Mouse (Mus musculus) CH12.LX (cell line): Measurements from ENCODE around the gene Smim23. TPM values are rescaled to one million over a fixed set of nuclear protein-coding genes. Genes with fewer than 3 reads are reported as not detected.

Experiments used
- DNase-seq: peaks from one replicate; pipeline ENCODE4 v3.0.0-alpha.2; 2013; ENCODE audit errors: extremely low read depth
- H3K27ac ChIP-seq: 2 replicates; pipeline ENCODE4 v1.5.1; 2012; ENCODE audit warnings: low read depth, mild to moderate bottlenecking, control low read depth, moderate library complexity; ENCODE audit not compliant: insufficient read depth
- H3K27me3 ChIP-seq: replicated peaks from 2 replicates; pipeline ENCODE3; 2012; ENCODE audit warnings: inconsistent platforms
- H3K36me3 ChIP-seq, 2 experiments: replicated peaks in 1 of 2; 2 replicates each; pipeline versions ENCODE3 to v1.6.1; 2012; ENCODE audit warnings: inconsistent platforms in 1 of 2, low read length in 1 of 2, mild to moderate bottlenecking in 1 of 2, mixed read lengths in 1 of 2, moderate library complexity in 1 of 2; ENCODE audit not compliant: control insufficient read depth in 1 of 2, insufficient read depth in 1 of 2
- H3K4me1 ChIP-seq, 2 experiments: 2 replicates each; pipeline ENCODE4 v1.6.1; 2012; ENCODE audit warnings: inconsistent platforms in 1 of 2, moderate library complexity in 1 of 2; ENCODE audit not compliant: insufficient read depth in 2 of 2, control insufficient read depth in 1 of 2
- H3K4me2 ChIP-seq: 2 replicates; pipeline ENCODE4 v1.6.1; 2012; ENCODE audit warnings: low read depth, mild to moderate bottlenecking, control low read depth; ENCODE audit not compliant: poor library complexity, insufficient read depth, severe bottlenecking
- H3K4me3 ChIP-seq, 3 experiments: fragments of 150-350 bp in 1 of 3; sonication (generic) in 1 of 3; replicated peaks in 1 of 3; 2 replicates each; pipeline versions ENCODE3 to v1.5.1; 2011 to 2012; ENCODE audit warnings: low read depth in 2 of 3, low read length in 2 of 3, mild to moderate bottlenecking in 2 of 3, moderate library complexity in 2 of 3, control low read depth in 1 of 3, improper control_type of control experiment in 1 of 3, inconsistent platforms in 1 of 3, mixed read lengths in 1 of 3; ENCODE audit not compliant: poor library complexity in 1 of 3
- H3K79me2 ChIP-seq: replicated peaks from 2 replicates; pipeline ENCODE4 v1.6.1; 2012; ENCODE audit warnings: mild to moderate bottlenecking, moderate library complexity; ENCODE audit not compliant: control insufficient read depth, poor library complexity, insufficient read depth, severe bottlenecking; ENCODE audit errors: extremely low read depth
- H3K9ac ChIP-seq: 2 replicates; pipeline ENCODE4 v1.6.1; 2012; ENCODE audit warnings: low read depth, mild to moderate bottlenecking, control low read depth, moderate library complexity; ENCODE audit not compliant: insufficient read depth
- H3K9me3 ChIP-seq: replicated peaks from 2 replicates; pipeline ENCODE3; 2012; ENCODE audit warnings: low read length, inconsistent platforms, mixed read lengths
- BHLHE40 ChIP-seq: IDR thresholded peaks from 2 replicates; pipeline ENCODE4 v1.6.1; 2011; ENCODE audit warnings: mild to moderate bottlenecking, low read depth, low read length, improper control_type of control experiment
- CHD1 ChIP-seq: IDR thresholded peaks from 2 replicates; pipeline ENCODE4 v1.6.1; 2012; ENCODE audit warnings: low read depth, low read length, improper control_type of control experiment, inconsistent platforms
- CHD2 ChIP-seq: IDR thresholded peaks from 2 replicates; pipeline ENCODE4 v1.6.1; 2011; ENCODE audit warnings: low read length, improper control_type of control experiment
- CTCF ChIP-seq, 2 experiments: IDR thresholded peaks in 1 of 2; conservative IDR thresholded peaks in 1 of 2; 2 replicates each; pipeline ENCODE4 v1.5.1; 2011 to 2012; ENCODE audit warnings: low read depth in 2 of 2, low read length in 2 of 2, improper control_type of control experiment in 1 of 2, inconsistent platforms in 1 of 2, mild to moderate bottlenecking in 1 of 2, moderate library complexity in 1 of 2
- ELF1 ChIP-seq: IDR thresholded peaks from 2 replicates; pipeline ENCODE4 v1.6.1; 2014; ENCODE audit warnings: low read depth, mild to moderate bottlenecking, inconsistent platforms, low read length, improper control_type of control experiment
- EP300 ChIP-seq: IDR thresholded peaks from 2 replicates; pipeline ENCODE4 v1.6.1; 2011; ENCODE audit warnings: low read length, improper control_type of control experiment
- HCFC1 ChIP-seq: IDR thresholded peaks from 2 replicates; pipeline ENCODE4 v1.6.1; 2012; ENCODE audit warnings: low read depth, mild to moderate bottlenecking, inconsistent platforms, low read length, improper control_type of control experiment
- IRF4 ChIP-seq: IDR thresholded peaks from 2 replicates; pipeline ENCODE4 v1.6.1; 2014; ENCODE audit warnings: low read depth, mild to moderate bottlenecking, inconsistent platforms, low read length, improper control_type of control experiment
- MAFK ChIP-seq: IDR thresholded peaks from 2 replicates; pipeline ENCODE4 v1.6.1; 2011; ENCODE audit warnings: low read length, improper control_type of control experiment; ENCODE audit not compliant: insufficient replicate concordance
- MAX ChIP-seq: IDR thresholded peaks from 2 replicates; pipeline ENCODE4 v1.6.1; 2011; ENCODE audit warnings: low read length, improper control_type of control experiment
- MAZ ChIP-seq: IDR thresholded peaks from 2 replicates; pipeline ENCODE4 v1.6.1; 2012; ENCODE audit warnings: low read depth, mild to moderate bottlenecking, inconsistent platforms, low read length, improper control_type of control experiment, moderate library complexity
- MXI1 ChIP-seq: IDR thresholded peaks from 2 replicates; pipeline ENCODE4 v1.6.1; 2011; ENCODE audit warnings: mild to moderate bottlenecking, low read depth, low read length, improper control_type of control experiment
- NELFE ChIP-seq: IDR thresholded peaks from 2 replicates; pipeline ENCODE4 v1.6.1; 2011; ENCODE audit warnings: low read depth, low read length, improper control_type of control experiment
- NRF1 ChIP-seq: IDR thresholded peaks from 2 replicates; pipeline ENCODE4 v1.6.1; 2014; ENCODE audit warnings: low read depth, mild to moderate bottlenecking, inconsistent platforms, low read length, improper control_type of control experiment, moderate library complexity
- PAX5 ChIP-seq: IDR thresholded peaks from 2 replicates; pipeline ENCODE4 v1.6.1; 2012; ENCODE audit warnings: low read length, inconsistent platforms, mixed read lengths
- POLR2A ChIP-seq: IDR thresholded peaks from 2 replicates; pipeline ENCODE4 v1.6.1; 2011; ENCODE audit warnings: low read depth, mild to moderate bottlenecking, improper control_type of control experiment, low read length
- POLR2AphosphoS2 ChIP-seq: IDR thresholded peaks from 2 replicates; pipeline ENCODE4 v1.6.1; 2011; ENCODE audit warnings: low read depth, low read length, improper control_type of control experiment
- SIN3A ChIP-seq: IDR thresholded peaks from 2 replicates; pipeline ENCODE4 v1.6.1; 2012; ENCODE audit warnings: low read length, improper control_type of control experiment, inconsistent platforms
- SMC3 ChIP-seq: IDR thresholded peaks from 2 replicates; pipeline ENCODE4 v1.6.1; 2011; ENCODE audit warnings: low read depth, low read length, improper control_type of control experiment
- TBP ChIP-seq: conservative IDR thresholded peaks from 2 replicates; pipeline ENCODE4 v1.6.1; 2011; ENCODE audit warnings: low read depth, low read length, improper control_type of control experiment
- TCF12 ChIP-seq: IDR thresholded peaks from 2 replicates; pipeline ENCODE4 v1.6.1; 2014; ENCODE audit warnings: low read depth, mild to moderate bottlenecking, inconsistent platforms, low read length, improper control_type of control experiment
- UBTF ChIP-seq: IDR thresholded peaks from 2 replicates; pipeline ENCODE4 v1.6.1; 2012; ENCODE audit warnings: low read depth, mild to moderate bottlenecking, inconsistent platforms, low read length, improper control_type of control experiment, moderate library complexity
- USF1 ChIP-seq: IDR thresholded peaks from 2 replicates; pipeline ENCODE4 v1.6.1; 2014; ENCODE audit warnings: low read depth, mild to moderate bottlenecking, inconsistent platforms, low read length, improper control_type of control experiment
- USF2 ChIP-seq: conservative IDR thresholded peaks from 2 replicates; pipeline ENCODE4 v1.6.1; 2011; ENCODE audit warnings: low read depth, low read length, improper control_type of control experiment
- ZMIZ1 ChIP-seq: IDR thresholded peaks from 2 replicates; pipeline ENCODE4 v1.6.1; 2012; ENCODE audit warnings: low read depth, mild to moderate bottlenecking, inconsistent platforms, low read length, improper control_type of control experiment
- ZNF384 ChIP-seq: IDR thresholded peaks from 2 replicates; pipeline ENCODE4 v1.6.1; 2012; ENCODE audit warnings: low read depth, low read length, improper control_type of control experiment, inconsistent platforms
- dilution Hi-C: fragments of 300-500 bp; cut with MboI; formaldehyde crosslinking; loops from 2 replicates; pipeline ENCODE4 v1.14.3; 2020; ENCODE audit warnings: low sequenced_read_pairs; ENCODE audit not compliant: extremely low pct_unique_long_range_greater_than_20kb, extremely low pct_ligation_motif_present
- in situ Hi-C: fragments of 300-500 bp; cut with MboI; formaldehyde crosslinking; loops from 3 replicates; pipeline ENCODE4 v1.14.3; 2019; ENCODE audit warnings: low sequenced_read_pairs, low pct_ligation_motif_present, low pct_unique_long_range_greater_than_20kb, mixed read lengths
- polyA plus RNA-seq: library from polyadenylated mRNA; unstranded; fragments of >175 nt; gene quantifications from 2 replicates; pipeline ENCODE4 v1.2.1, GENCODE M21; 2012; ENCODE audit warnings: low read depth; ENCODE audit not compliant: insufficient read length
- total RNA-seq, 2 experiments: library from RNA; depleted of rRNA; stranded (reverse); fragments of 300-350 nt in 1 of 2; fragments of >200 nt in 1 of 2; gene quantifications; 2 replicates each; pipeline ENCODE4 v1.2.3; 2012 to 2014

Smim23 gene
- total and polyA plus RNA-seq, 3 experiments: not detected

DNA sequence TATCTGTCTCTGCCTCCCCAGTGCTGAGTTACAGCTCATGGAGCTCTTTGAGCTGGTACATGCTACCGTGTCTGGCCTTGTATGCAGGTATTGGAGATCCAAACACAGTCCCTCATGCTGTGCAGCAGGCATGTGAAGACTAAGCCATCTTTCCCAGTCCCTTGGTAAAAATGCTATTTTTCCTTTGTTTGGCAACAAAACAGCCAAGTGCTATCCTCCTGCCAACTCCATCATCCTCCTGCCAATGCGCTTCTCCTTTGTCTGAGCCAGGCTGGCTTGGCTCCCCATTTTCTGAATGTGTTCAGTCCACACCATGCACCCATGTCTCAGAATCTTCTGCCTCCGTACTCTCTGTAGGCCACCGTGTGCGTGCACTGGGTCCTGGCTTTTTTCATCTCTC, 40.2 kb upstream of the Smim23 start:
- DNase-seq: no peak
- dilution Hi-C loops (no loop called here), in situ Hi-C loops (no loop called here)
- no peak overlapping the region for H3K4me2 ChIP-seq
- H3K9me3 ChIP-seq: no peaks in the 10 kb centered on the region
- H3K4me3 ChIP-seq: no peak overlapping the region
- TF ChIP-seq POLR2A: no peak
- no peak for TF ChIP-seq TBP
- no peak for TF ChIP-seq NELFE
- no peak for TF ChIP-seq PAX5
- TF ChIP-seq MAX: no peak
- TF ChIP-seq HCFC1: no peak
- no peak for TF ChIP-seq SMC3
- no peak for TF ChIP-seq IRF4
- TF ChIP-seq TCF12: no peak
- no peak for TF ChIP-seq MAZ
- TF ChIP-seq MAFK: no peak
- H3K4me1 ChIP-seq: peaks cover under 1 to 4% of the 10 kb centered on the region in 2 experiments; a peak in 2 of 4 replicates
- peaks cover 27% of the 10 kb centered on the region for H3K27me3 ChIP-seq
- H3K27ac ChIP-seq: no peak overlapping the region
- H3K79me2 ChIP-seq: no peaks in the 10 kb centered on the region
- no peaks in the 10 kb centered on the region for H3K36me3 ChIP-seq
- no peak overlapping the region for H3K9ac ChIP-seq

DNA sequence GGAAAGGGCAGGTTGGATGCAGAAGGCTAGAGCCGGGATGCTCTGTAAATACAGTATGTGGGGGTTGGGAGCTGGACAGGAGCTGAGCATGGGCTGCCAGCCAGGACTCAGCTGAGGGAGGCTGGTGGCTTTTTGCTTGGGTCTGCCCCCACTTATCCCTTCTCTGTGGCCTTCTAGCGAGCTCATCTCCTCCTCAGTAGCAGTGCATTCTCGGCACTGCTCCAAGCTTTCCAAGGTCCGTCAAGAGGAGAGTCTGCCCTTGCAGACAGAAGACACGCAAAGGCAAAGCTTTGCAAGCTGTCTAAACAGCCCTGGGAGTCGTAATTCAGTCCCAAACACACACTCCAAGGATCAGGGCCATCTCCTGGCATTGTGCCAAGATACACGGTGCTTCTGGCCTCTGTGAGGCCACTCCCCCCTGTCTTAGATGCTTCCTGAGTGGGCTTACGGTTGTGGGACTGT, 33.0 kb upstream of the Smim23 start:
- no peaks in the 10 kb centered on the region for H3K4me1 ChIP-seq
- dilution Hi-C loops: no loop called here
- H3K79me2 ChIP-seq: no peaks in the 10 kb centered on the region
- H3K4me2 ChIP-seq: no peak overlapping the region
- peaks cover 5% of the 10 kb centered on the region for H3K9me3 ChIP-seq
- H3K36me3 ChIP-seq: no peaks in the 10 kb centered on the region
- peaks cover 31% of the 10 kb centered on the region for H3K27me3 ChIP-seq
- TF ChIP-seq UBTF (no peak), NELFE (no peak), NRF1 (no peak), BHLHE40 (no peak), TBP (no peak), CTCF (conservative IDR thresholded peaks at IDR 0.05 in 1 of 2, IDR thresholded peaks at IDR 0.05 in 1 of 2; ENCODE audit: low read depth in 2 of 2, low read length in 2 of 2) (no peak), CHD1 (no peak), ZNF384 (no peak), MXI1 (no peak), USF1 (no peak), ELF1 (no peak), POLR2AphosphoS2 (no peak), CHD2 (no peak), ZMIZ1 (no peak), MAZ (no peak), SIN3A (no peak), HCFC1 (no peak), USF2 (no peak), EP300 (no peak)
- in situ Hi-C loops: no loop called here
- H3K9ac ChIP-seq: no peak overlapping the region
- DNase-seq: no peak
- H3K4me3 ChIP-seq: no peak overlapping the region
- H3K27ac ChIP-seq: no peak overlapping the region
